Mouse (Mus musculus): Measurements from ENCODE around the gene Gstcd. TPM values are rescaled to one million over a fixed set of nuclear protein-coding genes. Genes with fewer than 3 reads are reported as not detected.

Gene Gstcd
- polyA plus RNA-seq, 2 experiments: 8.0 to 15.1 TPM

GRCm38 (mm10) chr3:132944193-132944592, 147.6 kb downstream of the Gstcd start:
- Histone ChIP-seq H3K4me1 (ENCODE audit: control insufficient read depth, insufficient read depth, low read length) (peaks cover 14% of the 10 kb centered on the region), H3K4me3 (replicated peaks; ENCODE audit: low read length) (no peak overlapping the region), H3K27me3 (ENCODE audit: control insufficient read depth, insufficient read depth, low read length) (no peaks in the 10 kb centered on the region; the same call in 1 of the 2 replicates), H3K27ac (replicated peaks; ENCODE audit: low read depth, low read length) (no peak overlapping the region), H3K36me3 (ENCODE audit: control insufficient read depth, insufficient read depth, low read length) (no peaks in the 10 kb centered on the region), H3K4me2 (replicated peaks; ENCODE audit: low read depth, low read length, severe bottlenecking) (no peak overlapping the region), H3K9ac (ENCODE audit: low read depth, low read length, severe bottlenecking) (no peak overlapping the region), H3K9me3 (ENCODE audit: control insufficient read depth, low read length) (no peaks in the 10 kb centered on the region)
- WGBS: 17% methylated on average over 7 of the region's 7 CpGs
- TF ChIP-seq POLR2A (IDR thresholded peaks at IDR 0.05; ENCODE audit: borderline replicate concordance, extremely low read depth, insufficient read depth, insufficient read length): no peak
- DNase-seq (ENCODE audit: low spot score) (peak; percentile 8), ATAC-seq (ENCODE audit: low FRiP score, low read depth) (no peak)

GRCm38 (mm10) chr3:132942778-132943177, 149.1 kb downstream of the Gstcd start:
- Histone ChIP-seq H3K27me3 (ENCODE audit: control insufficient read depth, insufficient read depth, low read length) (no peaks in the 10 kb centered on the region; the same call in 1 of the 2 replicates), H3K4me2 (replicated peaks; ENCODE audit: low read depth, low read length, severe bottlenecking) (no peak overlapping the region), H3K36me3 (ENCODE audit: control insufficient read depth, insufficient read depth, low read length) (no peaks in the 10 kb centered on the region), H3K4me3 (replicated peaks; ENCODE audit: low read length) (no peak overlapping the region), H3K4me1 (ENCODE audit: control insufficient read depth, insufficient read depth, low read length) (peaks cover 14% of the 10 kb centered on the region), H3K9me3 (ENCODE audit: control insufficient read depth, low read length) (no peaks in the 10 kb centered on the region), H3K9ac (ENCODE audit: low read depth, low read length, severe bottlenecking) (no peak overlapping the region), H3K27ac (replicated peaks; ENCODE audit: low read depth, low read length) (no peak overlapping the region)
- no peak for DNase-seq (ENCODE audit: low spot score)
- 92% methylated on average over 6 of the region's 6 CpGs for WGBS
- no peak for TF ChIP-seq POLR2A (IDR thresholded peaks at IDR 0.05; ENCODE audit: borderline replicate concordance, extremely low read depth, insufficient read depth, insufficient read length)
- no peak for ATAC-seq (ENCODE audit: low FRiP score, low read depth)

GRCm38 (mm10) chr3:132940181-132940990, 151.4 kb downstream of the Gstcd start:
- no peaks in the 10 kb centered on the region for H3K27me3 ChIP-seq (ENCODE audit: control insufficient read depth, insufficient read depth, low read length)
- H3K9me3 ChIP-seq (ENCODE audit: control insufficient read depth, low read length): no peaks in the 10 kb centered on the region
- no peak overlapping the region for H3K4me2 ChIP-seq (replicated peaks; ENCODE audit: low read depth, low read length, severe bottlenecking)
- no peak for DNase-seq (ENCODE audit: low spot score)
- 83% methylated on average over 10 of the region's 10 CpGs for WGBS
- H3K9ac ChIP-seq (ENCODE audit: low read depth, low read length, severe bottlenecking): no peak overlapping the region
- H3K36me3 ChIP-seq (ENCODE audit: control insufficient read depth, insufficient read depth, low read length): no peaks in the 10 kb centered on the region
- H3K27ac ChIP-seq (replicated peaks; ENCODE audit: low read depth, low read length): no peak overlapping the region
- TF ChIP-seq POLR2A (IDR thresholded peaks at IDR 0.05; ENCODE audit: borderline replicate concordance, extremely low read depth, insufficient read depth, insufficient read length): no peak
- H3K4me3 ChIP-seq (replicated peaks; ENCODE audit: low read length): no peak overlapping the region
- ATAC-seq (ENCODE audit: low FRiP score, low read depth): no peak
- H3K4me1 ChIP-seq (ENCODE audit: control insufficient read depth, insufficient read depth, low read length): peaks cover 14% of the 10 kb centered on the region

- ATAC-seq (ENCODE audit: low FRiP score, low read depth) (no peak), DNase-seq (ENCODE audit: low spot score) (no peak)
- Histone ChIP-seq H3K27me3 (ENCODE audit: control insufficient read depth, insufficient read depth, low read length) (no peaks in the 10 kb centered on the region), H3K27ac (replicated peaks; ENCODE audit: low read depth, low read length) (no peak overlapping the region), H3K36me3 (ENCODE audit: control insufficient read depth, insufficient read depth, low read length) (no peaks in the 10 kb centered on the region), H3K9me3 (ENCODE audit: control insufficient read depth, low read length) (no peaks in the 10 kb centered on the region), H3K9ac (ENCODE audit: low read depth, low read length, severe bottlenecking) (no peak overlapping the region), H3K4me3 (replicated peaks; ENCODE audit: low read length) (no peak overlapping the region), H3K4me2 (replicated peaks; ENCODE audit: low read depth, low read length, severe bottlenecking) (no peak overlapping the region), H3K4me1 (ENCODE audit: control insufficient read depth, insufficient read depth, low read length) (peaks cover 2% of the 10 kb centered on the region; the same call in 1 of the 2 replicates)
- 69% methylated on average over 8 of the region's 8 CpGs for WGBS
- TF ChIP-seq POLR2A (IDR thresholded peaks at IDR 0.05; ENCODE audit: borderline replicate concordance, extremely low read depth, insufficient read depth, insufficient read length): no peak
Measured at GRCm38 (mm10) chr3:132939006-132939405, 152.8 kb downstream of the Gstcd start.

GRCm38 (mm10) chr3:132934649-132935048, 157.2 kb downstream of the Gstcd start:
- no peak for TF ChIP-seq POLR2A (IDR thresholded peaks at IDR 0.05; ENCODE audit: borderline replicate concordance, extremely low read depth, insufficient read depth, insufficient read length)
- Histone ChIP-seq H3K4me3 (replicated peaks; ENCODE audit: low read length) (no peak overlapping the region), H3K27me3 (ENCODE audit: control insufficient read depth, insufficient read depth, low read length) (no peaks in the 10 kb centered on the region), H3K9ac (ENCODE audit: low read depth, low read length, severe bottlenecking) (no peak overlapping the region), H3K9me3 (ENCODE audit: control insufficient read depth, low read length) (no peaks in the 10 kb centered on the region), H3K4me1 (ENCODE audit: control insufficient read depth, insufficient read depth, low read length) (no peaks in the 10 kb centered on the region), H3K27ac (replicated peaks; ENCODE audit: low read depth, low read length) (no peak overlapping the region), H3K4me2 (replicated peaks; ENCODE audit: low read depth, low read length, severe bottlenecking) (no peak overlapping the region), H3K36me3 (ENCODE audit: control insufficient read depth, insufficient read depth, low read length) (no peaks in the 10 kb centered on the region)
- 62% methylated on average over 2 of the region's 2 CpGs for WGBS
- ATAC-seq (ENCODE audit: low FRiP score, low read depth) (no peak), DNase-seq (ENCODE audit: low spot score) (no peak)

Other genes with a start within 250 kb of the Gstcd start
- 39.4 and 41.7 TPM in 2 replicates for gene Npnt, start 141.7 kb downstream of the Gstcd start, polyA plus RNA-seq (2012; rRNA removed)
- gene Npnt, start 141.7 kb downstream of the Gstcd start, polyA plus RNA-seq (2014; fragmentation: Nextera tagmentation; extraction: Ambion mirVana): 45.4 and 45.9 TPM in 2 replicates
- 14.3 and 15.2 TPM in 2 replicates for gene Ints12, start 193 bp downstream of the Gstcd start, polyA plus RNA-seq (2012; rRNA removed)
- gene Ints12, start 193 bp downstream of the Gstcd start, polyA plus RNA-seq (2014; fragmentation: Nextera tagmentation; extraction: Ambion mirVana): 21.0 and 21.9 TPM in 2 replicates
- 0.01 TPM in 2 replicates for gene Arhgef38, start 142.9 kb upstream of the Gstcd start, polyA plus RNA-seq (2012; rRNA removed)
- gene Arhgef38, start 142.9 kb upstream of the Gstcd start, polyA plus RNA-seq (2014; fragmentation: Nextera tagmentation; extraction: Ambion mirVana): 0.04 and 0.06 TPM in 2 replicates
- 30.8 and 41.2 TPM in 2 replicates for gene Ppa2, start 218.1 kb upstream of the Gstcd start, polyA plus RNA-seq (2012; rRNA removed)
- gene Ppa2, start 218.1 kb upstream of the Gstcd start, polyA plus RNA-seq (2014; fragmentation: Nextera tagmentation; extraction: Ambion mirVana): 79.9 and 84.6 TPM in 2 replicates